Mouse (Mus musculus) small intestine, adult 2 months (tissue): Measurements from ENCODE around the gene Soat2.

Experiments
- CTCF ChIP-seq: fragments of 200-500 bp; IDR thresholded peaks from 2 replicates; pipeline ENCODE4 v1.5.1; 2012; ENCODE audit warnings: low read depth, mild to moderate bottlenecking, control low read depth, inconsistent platforms, low read length, moderate library complexity, mixed read lengths; ENCODE audit not compliant: insufficient replicate concordance, insufficient read length; ENCODE audit errors: extremely low read depth
- POLR2A ChIP-seq: fragments of 200-500 bp; IDR thresholded peaks from 2 replicates; pipeline ENCODE4 v1.6.1; 2012; ENCODE audit warnings: low read depth, mild to moderate bottlenecking, control low read depth, inconsistent platforms, low read length, moderate library complexity

- TF ChIP-seq CTCF (no peak), POLR2A (no peak)
These were observed 55.5 kb downstream of the Soat2 start for GRCm38 (mm10) chr15:102205779-102206178.
